Mouse (Mus musculus): ENCODE results near the gene Hk2.
A peak's percentile ranks its signal among the peaks of the same experiment; 100 is the strongest.
"Not testable (repeated sequence)": the region's sequence is repeated elsewhere in the genome, so short reads cannot be mapped to it uniquely, and the experiment has no call there.

Gene Hk2

GRCm38 (mm10) chr6:82737634-82738540 lies 36.4 kb downstream of the Hk2 start:
- DNase-seq: no peak

- no peak for DNase-seq
These were observed 37.3 kb downstream of the Hk2 start for GRCm38 (mm10) chr6:82736626-82737600.

- no peak for DNase-seq
These were observed 38.9 kb downstream of the Hk2 start for GRCm38 (mm10) chr6:82735347-82735746.

GRCm38 (mm10) chr6:82728635-82729034 lies 45.6 kb downstream of the Hk2 start:
- no peak for DNase-seq

GRCm38 (mm10) chr6:82727206-82727605 lies 47.0 kb downstream of the Hk2 start:
- DNase-seq: no peak

GRCm38 (mm10) chr6:82723321-82723720 lies 50.9 kb downstream of the Hk2 start:
- no peak for DNase-seq

- no peak for DNase-seq
These were observed 58.1 kb downstream of the Hk2 start for GRCm38 (mm10) chr6:82716126-82716525.

GRCm38 (mm10) chr6:82715653-82716052 lies 58.6 kb downstream of the Hk2 start:
- no peak for DNase-seq

GRCm38 (mm10) chr6:82715253-82715652 lies 59.0 kb downstream of the Hk2 start:
- DNase-seq: no peak

- no peak for DNase-seq
These were observed 59.4 kb downstream of the Hk2 start for GRCm38 (mm10) chr6:82714841-82715240.

GRCm38 (mm10) chr6:82714243-82714642 lies 60.0 kb downstream of the Hk2 start:
- peak; percentile 51 for DNase-seq

- DNase-seq: no peak
These were observed 66.5 kb downstream of the Hk2 start for GRCm38 (mm10) chr6:82707742-82708141.

- no peak for DNase-seq
These were observed 67.0 kb downstream of the Hk2 start for GRCm38 (mm10) chr6:82707241-82707640.

GRCm38 (mm10) chr6:82705221-82705620 lies 69.0 kb downstream of the Hk2 start, which contains the start of gene Pole4:
Pole4 (minus strand) TSS chr6:82705365.
- DNase-seq: no peak

- no peak for DNase-seq
These were observed 70.5 kb downstream of the Hk2 start for GRCm38 (mm10) chr6:82703710-82704109.

GRCm38 (mm10) chr6:82702593-82703017 lies 71.6 kb downstream of the Hk2 start:
- peak; percentile 59 for DNase-seq

- no peak for DNase-seq
These were observed 73.0 kb downstream of the Hk2 start for GRCm38 (mm10) chr6:82701296-82701695.

GRCm38 (mm10) chr6:82699831-82700230 lies 74.4 kb downstream of the Hk2 start:
- DNase-seq: no peak

GRCm38 (mm10) chr6:82696736-82697135 lies 77.5 kb downstream of the Hk2 start:
- DNase-seq: no peak

- DNase-seq: no peak
These were observed 79.6 kb downstream of the Hk2 start for GRCm38 (mm10) chr6:82694668-82695067.

GRCm38 (mm10) chr6:82689474-82689873 lies 84.8 kb downstream of the Hk2 start:
- no peak for DNase-seq

GRCm38 (mm10) chr6:82688586-82688985 lies 85.7 kb downstream of the Hk2 start:
- DNase-seq: not testable (repeated sequence)

GRCm38 (mm10) chr6:82684136-82684535 lies 90.1 kb downstream of the Hk2 start:
- DNase-seq: no peak
